Comparison of ENCODE assay signal across 12 mouse cellular contexts in the genomic region with DNA sequence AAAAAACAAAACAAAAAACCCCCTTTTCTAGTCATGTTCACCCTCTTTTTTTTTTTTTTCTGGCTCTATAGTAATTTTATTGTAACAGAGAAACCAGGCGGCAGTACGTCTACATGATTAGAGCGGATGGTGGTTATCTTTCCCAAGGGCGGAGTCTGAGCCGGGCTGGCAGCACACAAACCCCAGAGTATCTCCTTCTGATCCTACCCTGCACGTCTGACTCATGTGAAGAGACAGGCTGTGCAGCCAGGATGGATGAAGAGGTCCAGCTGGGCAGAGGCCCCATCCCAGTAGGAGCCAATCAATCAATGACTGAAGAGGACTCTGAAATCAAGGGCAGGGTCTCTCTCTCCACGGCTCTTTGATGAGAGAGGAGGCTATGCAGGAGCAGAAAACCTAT. TPM values are rescaled to one million over a fixed set of nuclear protein-coding genes. Genes with fewer than 3 reads are reported as not detected.
"Had no signal": no experiment of that assay in that cellular context is flagged by ENCODE, and none has a peak within 500 bp of the region (broad histone marks: within the 10 kb centered on the region; RNA-seq: fewer than 3 reads in every experiment).

No protein-coding gene starts in this region.

RNA-seq across cellular contexts. Expression of gene Pvrig, which starts 21.4 kb away (rescaled TPM):
- total RNA-seq: common myeloid progenitor, adult 5-6 weeks; forebrain, postnatal 0 days; gastrocnemius, adult 18-20 months; gastrocnemius, adult 2 months; gastrocnemius, adult 8-10 months; gastrocnemius, postnatal 10 days; gastrocnemius, postnatal 14 days; gastrocnemius, postnatal 25 days; gastrocnemius, postnatal 36 days; gastrocnemius, postnatal 4 days; granulocyte monocyte progenitor cell, adult 5-6 weeks; heart, adult 18-20 months had no signal
